ENCODE assay signal across 19 mouse cellular contexts in genomic region chr1:182112385-182112784, GRCm38 (mm10). TPM values are rescaled to one million over a fixed set of nuclear protein-coding genes. Genes with fewer than 3 reads are reported as not detected.
DNase-seq lines count a peak whose midpoint lies in the region; ATAC-seq lines count a peak whose summit lies in the region.
"Had no signal": no experiment of that assay in that cellular context is flagged by ENCODE, and none has a peak within 500 bp of the region (broad histone marks: within the 10 kb centered on the region; RNA-seq: fewer than 3 reads in every experiment).

No protein-coding gene starts in this region.

- no peak overlapping the region for H3K9ac ChIP-seq in forebrain, embryonic 16.5 days (replicated peaks; ENCODE audit: low read depth, low read length)
- H3K9ac ChIP-seq in heart, embryonic 14.5 days (ENCODE audit: low read length): 0 out of 2 replicates have a peak overlapping the region, but pooled peaks have one; percentile 54
- H3K9ac ChIP-seq in heart, embryonic 11.5 days (ENCODE audit: low read depth, low read length): no peak overlapping the region
- H3K9ac ChIP-seq in midbrain, embryonic 11.5 days (ENCODE audit: low read length): no peak overlapping the region
- no peak overlapping the region for H3K9ac ChIP-seq in midbrain, embryonic 13.5 days (replicated peaks)
- H3K9ac ChIP-seq in embryonic facial prominence, embryonic 15.5 days: no peak overlapping the region
- H3K9ac ChIP-seq in hindbrain, embryonic 13.5 days: no peak overlapping the region
- H3K9ac ChIP-seq: embryonic facial prominence, embryonic 13.5 days; hindbrain, embryonic 15.5 days had no signal

- peaks cover 6% of the 10 kb centered on the region; the same call in 1 of the 2 replicates for H3K27me3 ChIP-seq in forebrain, embryonic 10.5 days (ENCODE audit: poor library complexity, severe bottlenecking)
- no peaks in the 10 kb centered on the region for H3K27me3 ChIP-seq in forebrain, embryonic 16.5 days (replicated peaks; ENCODE audit: control insufficient read depth, insufficient read depth, low read length)
- no peaks in the 10 kb centered on the region for H3K27me3 ChIP-seq in heart, embryonic 14.5 days (ENCODE audit: control insufficient read depth, insufficient read depth, low read length)
- H3K27me3 ChIP-seq in heart, embryonic 11.5 days (ENCODE audit: control insufficient read depth, insufficient read depth, low read length): no peaks in the 10 kb centered on the region
- H3K27me3 ChIP-seq in midbrain, embryonic 11.5 days (ENCODE audit: control insufficient read depth, insufficient read depth, low read length): no peaks in the 10 kb centered on the region
- peaks cover 5% of the 10 kb centered on the region; the same call in 1 of the 2 replicates for H3K27me3 ChIP-seq in midbrain, embryonic 13.5 days
- H3K27me3 ChIP-seq in embryonic facial prominence, embryonic 15.5 days: no peaks in the 10 kb centered on the region
- H3K27me3 ChIP-seq in hindbrain, embryonic 13.5 days: 0 out of 2 replicates have a peak, but pooled peaks cover 2% of the 10 kb centered on the region
- H3K27me3 ChIP-seq: embryonic facial prominence, embryonic 13.5 days; hindbrain, embryonic 15.5 days had no signal

- 91% methylated on average over 15 of the region's 15 CpGs for WGBS in forebrain, embryonic 10.5 days
- 94% methylated on average over 15 of the region's 15 CpGs for WGBS in forebrain, embryonic 16.5 days
- WGBS in heart, embryonic 14.5 days: 84% methylated on average over 15 of the region's 15 CpGs
- WGBS in heart, embryonic 11.5 days (ENCODE audit: insufficient replicate concordance): 84% methylated on average over 15 of the region's 15 CpGs
- 92% methylated on average over 15 of the region's 15 CpGs for WGBS in midbrain, embryonic 11.5 days
- WGBS in midbrain, embryonic 13.5 days: 96% methylated on average over 15 of the region's 15 CpGs
- 82% methylated on average over 15 of the region's 15 CpGs for WGBS in embryonic facial prominence, embryonic 15.5 days
- 92% methylated on average over 15 of the region's 15 CpGs for WGBS in hindbrain, embryonic 13.5 days

- no peaks in the 10 kb centered on the region for H3K9me3 ChIP-seq in forebrain, embryonic 10.5 days
- no peaks in the 10 kb centered on the region for H3K9me3 ChIP-seq in forebrain, embryonic 16.5 days (ENCODE audit: control insufficient read depth, low read length)
- no peaks in the 10 kb centered on the region for H3K9me3 ChIP-seq in heart, embryonic 14.5 days (ENCODE audit: control insufficient read depth, low read length)
- H3K9me3 ChIP-seq in heart, embryonic 11.5 days (replicated peaks; ENCODE audit: control insufficient read depth, low read length): no peaks in the 10 kb centered on the region
- H3K9me3 ChIP-seq in midbrain, embryonic 11.5 days (ENCODE audit: control insufficient read depth, low read length): no peaks in the 10 kb centered on the region
- no peaks in the 10 kb centered on the region for H3K9me3 ChIP-seq in midbrain, embryonic 13.5 days
- no peaks in the 10 kb centered on the region for H3K9me3 ChIP-seq in embryonic facial prominence, embryonic 15.5 days (replicated peaks)
- no peaks in the 10 kb centered on the region for H3K9me3 ChIP-seq in hindbrain, embryonic 13.5 days
- H3K9me3 ChIP-seq: embryonic facial prominence, embryonic 13.5 days; hindbrain, embryonic 10.5 days; hindbrain, embryonic 15.5 days had no signal

- peaks cover 66% of the 10 kb centered on the region for H3K4me1 ChIP-seq in forebrain, embryonic 10.5 days
- peaks cover 15% of the 10 kb centered on the region for H3K4me1 ChIP-seq in forebrain, embryonic 16.5 days (replicated peaks; ENCODE audit: control insufficient read depth, insufficient read depth, low read length)
- H3K4me1 ChIP-seq in heart, embryonic 14.5 days (ENCODE audit: control insufficient read depth in 2 of 2, insufficient read depth in 2 of 2, low read length in 2 of 2): peaks cover 35% of the 10 kb centered on the region in 2 experiments
- peaks cover 26% of the 10 kb centered on the region for H3K4me1 ChIP-seq in heart, embryonic 11.5 days (ENCODE audit: control insufficient read depth, insufficient read depth, low read length)
- H3K4me1 ChIP-seq in midbrain, embryonic 11.5 days (ENCODE audit: control insufficient read depth, insufficient read depth, low read length): no peaks in the 10 kb centered on the region; the same call in 1 of the 2 replicates
- H3K4me1 ChIP-seq in midbrain, embryonic 13.5 days (replicated peaks): peaks cover 11% of the 10 kb centered on the region
- peaks cover 68% of the 10 kb centered on the region for H3K4me1 ChIP-seq in embryonic facial prominence, embryonic 15.5 days
- H3K4me1 ChIP-seq in hindbrain, embryonic 13.5 days (replicated peaks): peaks cover 36% of the 10 kb centered on the region

- no peak overlapping the region for H3K4me3 ChIP-seq in forebrain, embryonic 10.5 days
- no peak overlapping the region for H3K4me3 ChIP-seq in forebrain, embryonic 16.5 days (replicated peaks; ENCODE audit: low read length)
- no peak overlapping the region for H3K4me3 ChIP-seq in heart, embryonic 14.5 days (ENCODE audit: control insufficient read depth in 1 of 2, insufficient read depth in 1 of 2, low read depth in 1 of 2, low read length in 2 of 2)
- H3K4me3 ChIP-seq in heart, embryonic 11.5 days (ENCODE audit: low read depth, low read length): no peak overlapping the region
- no peak overlapping the region for H3K4me3 ChIP-seq in midbrain, embryonic 11.5 days (ENCODE audit: low read depth, low read length)
- H3K4me3 ChIP-seq in midbrain, embryonic 13.5 days (replicated peaks): no peak overlapping the region
- no peak overlapping the region for H3K4me3 ChIP-seq in embryonic facial prominence, embryonic 15.5 days (replicated peaks)
- H3K4me3 ChIP-seq in hindbrain, embryonic 13.5 days: no peak overlapping the region
- H3K4me3 ChIP-seq: embryonic facial prominence, embryonic 13.5 days; heart, adult 2 months; hindbrain, embryonic 10.5 days; hindbrain, embryonic 15.5 days had no signal

- H3K36me3 ChIP-seq in forebrain, embryonic 10.5 days (replicated peaks): no peaks in the 10 kb centered on the region
- H3K36me3 ChIP-seq in forebrain, embryonic 16.5 days (ENCODE audit: control insufficient read depth, insufficient read depth): no peaks in the 10 kb centered on the region
- no peaks in the 10 kb centered on the region for H3K36me3 ChIP-seq in heart, embryonic 14.5 days (ENCODE audit: control insufficient read depth, insufficient read depth, low read length)
- H3K36me3 ChIP-seq in heart, embryonic 11.5 days (ENCODE audit: control insufficient read depth, insufficient read depth, low read length): no peaks in the 10 kb centered on the region
- H3K36me3 ChIP-seq in midbrain, embryonic 11.5 days (ENCODE audit: control insufficient read depth, insufficient read depth, low read length): no peaks in the 10 kb centered on the region
- H3K36me3 ChIP-seq in midbrain, embryonic 13.5 days: no peaks in the 10 kb centered on the region
- no peaks in the 10 kb centered on the region for H3K36me3 ChIP-seq in embryonic facial prominence, embryonic 15.5 days
- H3K36me3 ChIP-seq in hindbrain, embryonic 13.5 days: no peaks in the 10 kb centered on the region
- H3K36me3 ChIP-seq: embryonic facial prominence, embryonic 13.5 days; hindbrain, embryonic 10.5 days; hindbrain, embryonic 15.5 days had no signal

- 0 out of 2 replicates have a peak overlapping the region, but pooled peaks have one; percentile 20 for H3K27ac ChIP-seq in forebrain, embryonic 10.5 days
- H3K27ac ChIP-seq in forebrain, embryonic 16.5 days (ENCODE audit: low read length): no peak overlapping the region
- no peak overlapping the region for H3K27ac ChIP-seq in heart, embryonic 14.5 days (replicated peaks in 1 of 2; ENCODE audit: control insufficient read depth in 1 of 2, insufficient read depth in 1 of 2, low read depth in 2 of 2, low read length in 2 of 2)
- H3K27ac ChIP-seq in heart, embryonic 11.5 days (ENCODE audit: low read depth, low read length): no peak overlapping the region
- no peak overlapping the region for H3K27ac ChIP-seq in midbrain, embryonic 11.5 days (ENCODE audit: low read depth, low read length)
- no peak overlapping the region for H3K27ac ChIP-seq in midbrain, embryonic 13.5 days
- H3K27ac ChIP-seq in embryonic facial prominence, embryonic 15.5 days (replicated peaks): peak overlapping the region; percentile 44
- H3K27ac ChIP-seq in hindbrain, embryonic 13.5 days: no peak overlapping the region
- H3K27ac ChIP-seq: heart, adult 2 months; hindbrain, embryonic 15.5 days had no signal

- ATAC-seq in forebrain, embryonic 16.5 days: no peak
- no peak for ATAC-seq in heart, embryonic 14.5 days (ENCODE audit: insufficient number of reproducible peaks, insufficient read depth, low FRiP score, low read depth)
- ATAC-seq in heart, embryonic 11.5 days (replicated peaks; ENCODE audit: insufficient number of reproducible peaks, low FRiP score, low TSS enrichment): no peak
- no peak for ATAC-seq in midbrain, embryonic 11.5 days (ENCODE audit: low FRiP score)
- ATAC-seq in midbrain, embryonic 13.5 days: no peak
- no peak for ATAC-seq in embryonic facial prominence, embryonic 15.5 days (ENCODE audit: insufficient number of reproducible peaks, low FRiP score, low TSS enrichment, low read depth)
- ATAC-seq in hindbrain, embryonic 13.5 days (ENCODE audit: low FRiP score): no peak

- H3K4me2 ChIP-seq in forebrain, embryonic 16.5 days (ENCODE audit: low read length): no peak overlapping the region
- H3K4me2 ChIP-seq in heart, embryonic 14.5 days (ENCODE audit: low read length): no peak overlapping the region
- no peak overlapping the region for H3K4me2 ChIP-seq in heart, embryonic 11.5 days
- no peak overlapping the region for H3K4me2 ChIP-seq in midbrain, embryonic 11.5 days
- H3K4me2 ChIP-seq in midbrain, embryonic 13.5 days (replicated peaks): no peak overlapping the region
- H3K4me2 ChIP-seq in embryonic facial prominence, embryonic 15.5 days (replicated peaks): no peak overlapping the region
- H3K4me2 ChIP-seq in hindbrain, embryonic 13.5 days: no peak overlapping the region
- H3K4me2 ChIP-seq: embryonic facial prominence, embryonic 13.5 days; hindbrain, embryonic 15.5 days had no signal

- DNase-seq in forebrain, embryonic 10.5 days (ENCODE audit: extremely low spot score, low spot score): no peak
- DNase-seq in midbrain, embryonic 11.5 days (ENCODE audit: low spot score, missing footprints): peak; percentile 4
- DNase-seq: adrenal gland, adult 8-10 months; adrenal gland, postnatal 36 days; cerebellum, adult 8-10 months; embryo, embryonic 11 days had no signal

RNA-seq across cellular contexts. Expression of gene Srp9, which starts 12.2 kb away (rescaled TPM):
- polyA plus RNA-seq in forebrain, embryonic 10.5 days (2016; fragmentation: Nextera tagmentation; extraction: Ambion mirVana): 157 and 159 TPM in 2 replicates
- 125 and 126 TPM in 2 replicates for polyA plus RNA-seq in forebrain, embryonic 16.5 days (2015; fragmentation: Nextera tagmentation; extraction: Ambion mirVana)
- polyA plus RNA-seq in heart, embryonic 14.5 days (2014; fragmentation: Nextera tagmentation; extraction: Ambion mirVana): 112 and 113 TPM in 2 replicates
- 122 and 124 TPM in 2 replicates for polyA plus RNA-seq in heart, embryonic 11.5 days (2014; fragmentation: Nextera tagmentation; extraction: Ambion mirVana)
- polyA plus RNA-seq in midbrain, embryonic 11.5 days (2014; fragmentation: Nextera tagmentation; extraction: Ambion mirVana): 158 and 189 TPM in 2 replicates
- polyA plus RNA-seq in midbrain, embryonic 13.5 days (2015; fragmentation: Nextera tagmentation; extraction: Ambion mirVana): 135 and 142 TPM in 2 replicates
- polyA plus RNA-seq in embryonic facial prominence, embryonic 15.5 days (2015; fragmentation: Nextera tagmentation; extraction: Ambion mirVana): 141 and 147 TPM in 2 replicates
- polyA plus RNA-seq in hindbrain, embryonic 13.5 days (2015; fragmentation: Nextera tagmentation; extraction: Ambion mirVana): 140 and 146 TPM in 2 replicates

RNA-seq across cellular contexts. Expression of gene Vmn1r1, which starts 51.9 kb away (rescaled TPM):
- polyA plus RNA-seq in forebrain, embryonic 10.5 days (2016; fragmentation: Nextera tagmentation; extraction: Ambion mirVana): not detected in 2 replicates
- polyA plus RNA-seq in forebrain, embryonic 16.5 days (2015; fragmentation: Nextera tagmentation; extraction: Ambion mirVana): not detected in 2 replicates
- polyA plus RNA-seq in heart, embryonic 14.5 days (2014; fragmentation: Nextera tagmentation; extraction: Ambion mirVana): not detected in 2 replicates
- not detected in 2 replicates for polyA plus RNA-seq in heart, embryonic 11.5 days (2014; fragmentation: Nextera tagmentation; extraction: Ambion mirVana)
- polyA plus RNA-seq in midbrain, embryonic 11.5 days (2014; fragmentation: Nextera tagmentation; extraction: Ambion mirVana): not detected in 2 replicates
- not detected in 2 replicates for polyA plus RNA-seq in midbrain, embryonic 13.5 days (2015; fragmentation: Nextera tagmentation; extraction: Ambion mirVana)
- polyA plus RNA-seq in embryonic facial prominence, embryonic 15.5 days (2015; fragmentation: Nextera tagmentation; extraction: Ambion mirVana): not detected in 2 replicates
- polyA plus RNA-seq in hindbrain, embryonic 13.5 days (2015; fragmentation: Nextera tagmentation; extraction: Ambion mirVana): not detected in 2 replicates
- polyA plus RNA-seq: C2C12; embryonic facial prominence, embryonic 13.5 days; forebrain, embryonic 14.5 days; heart, adult 2 months; hindbrain, embryonic 10.5 days; hindbrain, embryonic 15.5 days; kidney, embryonic 14.5 days had no signal

Comparison
In these comparisons a context has a peak if more than half of its experiments do, and no peak if none do; other contexts are left out.
1. H3K27ac ChIP-seq: peak in forebrain, embryonic 10.5 days (single experiment) and embryonic facial prominence, embryonic 15.5 days (single experiment); none in forebrain, embryonic 16.5 days (single experiment), heart, embryonic 14.5 days (0 of 2), heart, embryonic 11.5 days (single experiment), midbrain, embryonic 11.5 days (single experiment), midbrain, embryonic 13.5 days (single experiment) and hindbrain, embryonic 13.5 days (single experiment).